Mouse (Mus musculus): ENCODE measurements around the gene Sgip1.

DNA sequence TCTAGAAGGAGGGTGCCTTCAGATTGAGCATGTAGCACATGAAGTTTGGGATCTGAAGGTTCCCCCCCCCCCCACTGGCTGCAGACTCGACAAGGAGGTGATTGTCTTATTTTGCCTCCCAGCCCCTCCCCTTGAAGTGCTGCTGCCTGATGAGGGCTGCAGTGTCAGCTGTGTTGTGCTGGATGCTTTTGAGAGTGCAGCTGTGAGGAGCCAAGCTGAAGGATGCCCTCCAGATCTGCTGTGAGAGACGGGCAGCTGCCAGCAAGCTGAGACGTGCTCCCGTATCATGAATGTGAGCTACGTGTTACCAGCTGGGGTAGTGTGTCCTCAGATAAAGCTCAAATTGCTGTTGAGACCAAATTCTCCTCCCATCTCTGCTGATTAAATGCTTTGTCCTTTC lies 63.5 kb downstream of the Sgip1 start:
- TF ChIP-seq POLR2A (IDR thresholded peaks at IDR 0.05; ENCODE audit: borderline replicate concordance, extremely low read depth, low read depth, low read length), result no peak
- TF ChIP-seq CTCF (IDR thresholded peaks at IDR 0.05; ENCODE audit: insufficient read depth, low read length), result no peak
